Mouse (Mus musculus) neural tube, postnatal 0 days (tissue): Measurements from ENCODE around the gene Olfr653. TPM values are rescaled to one million over a fixed set of nuclear protein-coding genes. Genes with fewer than 3 reads are reported as not detected.

Experiments
- polyA plus RNA-seq: library from polyadenylated mRNA; unstranded; fragments of >200 nt; fragmentation: Nextera tagmentation; extraction: Ambion mirVana; gene quantifications from 2 replicates; pipeline ENCODE4 v1.2.1, GENCODE M21; 2015

Gene Olfr653
- polyA plus RNA-seq: not detected in 2 replicates

DNA sequence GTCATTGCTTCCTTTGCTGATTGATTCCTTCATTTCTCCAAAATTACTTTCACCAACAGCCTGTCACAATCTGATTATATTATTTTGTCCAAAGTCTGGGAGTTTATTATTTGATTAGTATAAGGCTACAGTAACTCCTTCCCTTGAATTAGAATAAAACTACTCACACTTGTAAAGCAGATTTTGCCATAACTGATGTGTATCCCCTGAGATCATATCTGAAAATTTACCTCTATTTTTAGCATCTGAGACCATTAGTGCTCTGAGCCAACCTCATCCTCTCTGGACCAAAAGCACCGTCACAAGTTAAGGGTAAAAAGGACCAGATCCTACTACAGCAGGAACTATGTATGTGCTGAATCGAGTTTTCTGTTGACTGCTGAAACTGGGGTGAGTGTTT is at the start of gene Olfr653:
Olfr653 (plus strand) TSS at position 301 of the 400 bp plus-strand sequence.

DNA sequence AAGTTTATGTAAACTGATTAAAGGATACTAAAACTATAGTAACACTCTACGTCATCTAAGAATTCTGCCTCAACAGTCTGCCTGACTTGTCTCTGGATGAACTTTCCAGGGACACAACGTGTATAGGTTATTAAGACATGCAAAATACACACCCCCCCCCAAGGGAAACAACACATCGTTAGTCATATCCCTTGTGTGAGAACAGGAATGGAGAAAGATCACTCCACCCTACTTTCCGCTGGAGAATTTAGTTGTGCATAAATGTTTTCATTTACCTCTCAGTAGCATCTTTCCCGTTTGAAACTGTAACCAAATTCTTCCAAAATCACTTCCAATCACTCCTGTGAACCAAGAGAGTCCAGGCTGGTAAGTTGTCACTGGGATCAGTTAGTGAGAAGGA is 27.3 kb upstream of the Olfr653 start, which contains the start of gene Olfr651:
Olfr651 (plus strand) TSS at position 301 of the 400 bp plus-strand sequence.

DNA sequence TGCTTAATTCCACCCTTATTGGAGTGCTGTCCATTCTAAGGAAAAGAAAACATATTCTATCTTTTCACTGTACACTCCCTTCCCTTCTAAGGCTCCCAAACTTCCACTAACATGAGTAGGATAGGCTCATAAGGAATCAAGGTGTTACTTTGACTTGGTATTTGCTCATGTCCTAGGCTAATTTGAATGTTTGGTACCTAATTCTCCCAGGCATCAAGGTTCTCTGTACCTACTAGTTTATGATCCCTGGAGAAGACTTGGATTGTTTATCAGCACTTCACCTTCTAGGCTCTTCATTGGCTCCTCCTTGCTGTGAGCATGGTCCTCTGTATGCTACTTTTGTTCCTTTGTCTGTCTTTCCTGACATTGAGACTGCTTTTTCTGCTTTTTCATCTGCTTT is 16.5 kb upstream of the Olfr653 start, which contains the start of gene Olfr652:
Olfr652 (plus strand) TSS at position 301 of the 400 bp plus-strand sequence.

DNA sequence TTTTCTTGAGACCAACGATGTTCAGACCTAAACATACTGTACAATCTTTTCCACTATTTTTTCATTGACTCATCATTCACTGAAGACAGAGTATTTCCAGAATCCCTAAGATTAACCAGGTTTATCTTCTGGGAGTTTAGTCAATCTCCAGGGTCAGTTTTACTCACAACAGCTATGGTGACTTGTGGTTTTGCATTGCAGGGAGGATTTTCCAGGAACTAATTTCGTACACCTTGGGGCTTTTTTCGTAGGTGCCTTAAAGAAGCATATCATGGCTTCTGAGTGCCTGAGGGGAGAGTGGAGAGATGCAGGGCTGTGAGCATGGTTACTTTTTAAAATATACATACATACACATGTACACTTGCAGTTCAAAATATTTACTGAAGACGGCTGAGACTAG is 9.6 kb downstream of the Olfr653 start, which contains the start of gene Olfr654:
Olfr654 (plus strand) TSS at position 301 of the 400 bp plus-strand sequence.

DNA sequence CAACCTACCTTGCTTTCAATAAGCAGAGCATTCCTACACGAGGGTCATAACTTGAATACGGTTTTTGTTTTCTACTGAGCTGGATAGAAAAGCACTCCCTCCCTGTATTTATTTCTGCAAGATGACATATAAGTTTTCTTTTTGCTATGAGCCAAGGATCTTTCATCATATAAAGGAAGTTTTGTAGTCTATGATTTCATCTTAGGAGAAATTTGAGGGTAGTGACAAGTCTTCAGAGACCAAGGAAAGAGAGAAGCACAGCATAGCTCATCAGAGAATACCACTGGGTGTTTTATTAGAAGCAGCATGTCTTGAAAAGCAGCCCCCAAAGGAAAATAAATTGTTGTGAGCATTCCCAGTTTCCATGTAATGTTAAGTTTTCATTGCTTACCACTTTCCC is 24.6 kb downstream of the Olfr653 start, which contains the start of gene Olfr655:
Olfr655 (minus strand) TSS at position 101 of the 400 bp plus-strand sequence.

DNA sequence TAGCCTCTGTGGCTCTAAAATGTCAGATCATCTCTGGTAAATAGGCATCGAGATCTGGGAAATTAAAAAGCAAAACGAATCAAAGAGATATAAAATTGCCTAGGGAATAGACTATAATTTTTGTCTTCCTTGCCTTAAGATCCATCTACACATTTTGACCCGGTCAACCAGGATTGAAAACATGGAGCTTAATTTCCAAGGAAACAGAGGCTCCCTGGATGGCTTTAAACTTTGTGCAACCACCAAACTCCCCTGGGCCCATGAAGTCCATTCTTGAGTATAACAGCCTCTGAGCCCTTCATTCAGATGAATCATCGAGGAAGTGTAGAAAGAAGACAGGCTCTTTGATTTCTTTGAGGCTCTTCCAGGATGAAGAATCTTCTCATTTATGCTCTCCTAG is 36.5 kb downstream of the Olfr653 start, which contains the start of gene Olfr656:
Olfr656 (plus strand) TSS at position 301 of the 400 bp plus-strand sequence.

DNA sequence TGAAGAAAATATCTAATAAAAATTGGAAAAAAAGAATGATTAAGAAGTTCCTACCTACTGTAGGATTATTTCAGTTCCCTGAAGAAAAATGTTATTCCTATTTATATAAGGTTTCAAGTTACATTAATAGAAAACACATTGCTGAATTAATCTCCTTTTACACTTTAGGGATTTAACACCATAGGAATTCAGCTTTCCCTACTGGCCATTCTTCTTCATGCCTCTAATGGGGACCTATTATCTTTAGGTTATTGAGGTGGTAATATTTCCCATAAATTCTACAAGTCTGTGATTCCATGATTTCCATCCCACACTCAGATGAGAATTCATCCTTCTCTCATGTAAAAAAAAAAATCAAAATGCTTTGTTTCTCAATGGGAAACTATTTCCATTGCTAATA is 47.4 kb downstream of the Olfr653 start, which contains the start of gene Olfr657:
Olfr657 (plus strand) TSS at position 301 of the 400 bp plus-strand sequence.

Other genes starting within 250 kb of the Olfr653 start
- not detected in 2 replicates for gene Trim34b, start 247.8 kb upstream of the Olfr653 start, polyA plus RNA-seq
- 0.89 and 0.90 TPM in 2 replicates for gene Trim12c, start 224.0 kb upstream of the Olfr653 start, polyA plus RNA-seq
- 0.11 and 0.21 TPM in 2 replicates for gene Trim30b, start 207.4 kb upstream of the Olfr653 start, polyA plus RNA-seq
- gene Trim30c, start 176.5 kb upstream of the Olfr653 start, polyA plus RNA-seq: 0.13 and 0.17 TPM in 2 replicates
- gene Trim30a, start 112.1 kb upstream of the Olfr653 start, polyA plus RNA-seq: 1.1 and 1.9 TPM in 2 replicates
- gene Trim30d, start 69.5 kb upstream of the Olfr653 start, polyA plus RNA-seq: 1.3 and 2.0 TPM in 2 replicates
- not detected in 2 replicates for gene Olfr651, start 27.2 kb upstream of the Olfr653 start, polyA plus RNA-seq
- 0.03 TPM in 1 of 2 replicates, not detected in the other for gene Olfr652, start 16.4 kb upstream of the Olfr653 start, polyA plus RNA-seq
- gene Olfr654, start 9.7 kb downstream of the Olfr653 start, polyA plus RNA-seq: not detected in 2 replicates
- gene Olfr655, start 24.5 kb downstream of the Olfr653 start, polyA plus RNA-seq: not detected in 2 replicates
- gene Olfr656, start 36.6 kb downstream of the Olfr653 start, polyA plus RNA-seq: not detected in 2 replicates
- gene Olfr657, start 47.5 kb downstream of the Olfr653 start, polyA plus RNA-seq: not detected in 2 replicates
- 0.28 and 0.37 TPM in 2 replicates for gene Olfr658, start 70.0 kb downstream of the Olfr653 start, polyA plus RNA-seq
- not detected in 2 replicates for gene Olfr659, start 89.4 kb downstream of the Olfr653 start, polyA plus RNA-seq
- not detected in 2 replicates for gene Olfr661, start 109.2 kb downstream of the Olfr653 start, polyA plus RNA-seq
- not detected in 2 replicates for gene Usp17le, start 200.2 kb downstream of the Olfr653 start, polyA plus RNA-seq